Mouse (Mus musculus) C2C12 (cell line): ENCODE data around the gene Hpdl.

Experiments
- CTCF ChIP-seq: IDR thresholded peaks from one replicate; pipeline ENCODE4 v1.5.1; 2011; ENCODE audit not compliant: control insufficient read depth, insufficient read depth, insufficient read length
- FOSL1 ChIP-seq: IDR thresholded peaks from one replicate; pipeline ENCODE4 v1.8.0; 2011; ENCODE audit warnings: mild to moderate bottlenecking, low read length; ENCODE audit not compliant: poor library complexity, insufficient read depth, severe bottlenecking
- MAX ChIP-seq: IDR thresholded peaks from one replicate; pipeline ENCODE4 v1.6.1; 2011; ENCODE audit warnings: mild to moderate bottlenecking, control low read depth
- MYOD1 ChIP-seq: IDR thresholded peaks from one replicate; pipeline ENCODE4 v1.6.1; 2011; ENCODE audit warnings: low read depth; ENCODE audit not compliant: control insufficient read depth, insufficient read length
- MYOG ChIP-seq: IDR thresholded peaks from one replicate; pipeline ENCODE4 v1.6.1; 2011; ENCODE audit not compliant: control insufficient read depth, insufficient read length; ENCODE audit errors: extremely low read depth
- USF1 ChIP-seq: IDR thresholded peaks from one replicate; pipeline ENCODE4 v1.6.1; 2011; ENCODE audit warnings: low read depth, mild to moderate bottlenecking, control low read depth, moderate library complexity

GRCm38 (mm10) chr4:116824541-116825004, 3.1 kb upstream of the Hpdl start:
- TF ChIP-seq CTCF (no peak), MAX (no peak), MYOG (no peak), FOSL1 (no peak), USF1 (no peak), MYOD1 (no peak)
